Mouse (Mus musculus): Measurements from ENCODE around the gene Lysmd4. TPM values are rescaled to one million over a fixed set of nuclear protein-coding genes. Genes with fewer than 3 reads are reported as not detected.

Lysmd4 gene
- polyA plus RNA-seq, 1 experiment from 2014 or later: 17.5 TPM

DNA sequence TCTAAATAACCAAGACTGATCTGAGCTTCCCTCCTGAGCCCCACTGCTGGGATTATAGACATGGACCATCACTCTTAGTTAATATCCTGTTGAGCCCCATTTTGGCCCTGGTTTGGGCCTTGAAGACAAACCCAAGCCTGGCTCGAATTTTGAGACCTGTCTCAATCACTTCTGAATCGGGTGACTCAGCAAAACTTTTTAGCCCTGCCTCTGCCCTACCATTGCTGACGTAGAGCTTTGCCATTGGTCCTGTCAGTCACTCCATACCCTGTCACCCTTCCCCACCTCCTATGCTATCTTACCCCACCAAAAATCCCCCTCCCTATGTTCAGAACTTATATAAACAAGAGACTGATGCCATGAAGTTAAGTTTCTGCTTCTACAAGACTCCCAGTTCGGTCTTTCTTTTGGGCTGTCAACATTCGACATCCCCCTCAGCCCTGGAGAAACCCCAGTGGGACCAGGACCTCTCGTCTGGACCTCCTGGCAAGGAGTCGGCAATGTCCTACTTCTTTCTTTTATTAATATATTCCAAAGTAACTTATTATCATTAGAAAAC, 119.8 kb downstream of the Lysmd4 start:
- Histone ChIP-seq H3K4me3 (replicated peaks) (no peak overlapping the region), H3K4me2 (no peak overlapping the region), H3K36me3 (peaks cover 3% of the 10 kb centered on the region; the same call in 1 of the 2 replicates), H3K27me3 (no peaks in the 10 kb centered on the region), H3K9ac (replicated peaks) (no peak overlapping the region), H3K9me3 (peaks cover 3% of the 10 kb centered on the region; the same call in 1 of the 2 replicates), H3K27ac (no peak overlapping the region), H3K4me1 (replicated peaks) (no peaks in the 10 kb centered on the region)
- ATAC-seq (ENCODE audit: insufficient number of reproducible peaks, insufficient read depth, low FRiP score, low TSS enrichment, low read depth): no peak
- 88% methylated on average over 7 of the region's 7 CpGs for WGBS

DNA sequence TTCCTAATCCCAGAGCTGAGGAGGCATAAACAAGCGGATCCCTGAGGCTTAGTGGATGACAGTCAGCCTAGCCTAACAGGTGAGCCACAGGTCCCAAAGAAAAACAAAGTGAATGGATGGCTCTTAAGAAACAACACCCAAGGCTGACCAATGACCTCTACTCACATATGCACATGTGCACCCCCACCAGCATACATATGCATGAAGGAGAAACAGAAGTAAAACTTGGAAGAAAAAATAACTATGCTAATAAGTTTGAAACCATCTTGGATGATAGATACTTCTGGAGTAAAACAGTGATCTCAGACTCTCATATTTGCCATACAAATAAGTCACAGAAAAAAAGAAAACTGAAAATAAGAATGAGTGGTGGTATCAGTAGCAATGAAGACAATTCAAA, 122.1 kb downstream of the Lysmd4 start:
- Histone ChIP-seq H3K9ac (replicated peaks) (no peak overlapping the region), H3K9me3 (no peaks in the 10 kb centered on the region), H3K4me2 (no peak overlapping the region), H3K4me1 (replicated peaks) (no peaks in the 10 kb centered on the region), H3K36me3 (peaks cover 3% of the 10 kb centered on the region; the same call in 1 of the 2 replicates), H3K27me3 (no peaks in the 10 kb centered on the region), H3K27ac (no peak overlapping the region), H3K4me3 (replicated peaks) (no peak overlapping the region)
- no peak for ATAC-seq (ENCODE audit: insufficient number of reproducible peaks, insufficient read depth, low FRiP score, low TSS enrichment, low read depth)
- 79% methylated on average over 1 of the region's 1 CpGs for WGBS

DNA sequence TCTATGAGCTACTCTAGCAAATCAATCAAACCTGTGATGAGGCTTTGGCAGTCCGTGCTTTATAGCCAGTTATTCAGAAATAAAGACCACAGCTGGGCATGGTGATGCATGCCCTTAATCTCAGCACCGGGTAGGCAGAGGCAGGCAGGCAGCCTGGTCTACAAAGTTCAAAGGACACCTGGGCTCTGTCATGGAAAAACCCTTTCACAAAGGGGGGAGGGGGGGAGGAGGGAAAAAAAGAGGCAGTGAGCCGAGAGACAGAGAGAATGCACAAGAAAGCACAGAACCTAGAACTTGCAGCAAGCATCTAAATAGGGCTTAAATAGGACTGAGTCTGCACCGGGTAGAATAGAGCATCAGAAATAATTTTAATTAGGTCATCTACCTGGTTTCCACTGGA, 130.6 kb downstream of the Lysmd4 start:
- peaks cover 10% of the 10 kb centered on the region for H3K9me3 ChIP-seq
- no peaks in the 10 kb centered on the region for H3K4me1 ChIP-seq (replicated peaks)
- H3K27me3 ChIP-seq: no peaks in the 10 kb centered on the region
- H3K27ac ChIP-seq: no peak overlapping the region
- ATAC-seq (ENCODE audit: insufficient number of reproducible peaks, insufficient read depth, low FRiP score, low TSS enrichment, low read depth): no peak
- H3K4me2 ChIP-seq: no peak overlapping the region
- 77% methylated on average over 4 of the region's 4 CpGs for WGBS
- no peak overlapping the region for H3K4me3 ChIP-seq (replicated peaks)
- no peak overlapping the region for H3K9ac ChIP-seq (replicated peaks)
- H3K36me3 ChIP-seq: peaks cover 7% of the 10 kb centered on the region

DNA sequence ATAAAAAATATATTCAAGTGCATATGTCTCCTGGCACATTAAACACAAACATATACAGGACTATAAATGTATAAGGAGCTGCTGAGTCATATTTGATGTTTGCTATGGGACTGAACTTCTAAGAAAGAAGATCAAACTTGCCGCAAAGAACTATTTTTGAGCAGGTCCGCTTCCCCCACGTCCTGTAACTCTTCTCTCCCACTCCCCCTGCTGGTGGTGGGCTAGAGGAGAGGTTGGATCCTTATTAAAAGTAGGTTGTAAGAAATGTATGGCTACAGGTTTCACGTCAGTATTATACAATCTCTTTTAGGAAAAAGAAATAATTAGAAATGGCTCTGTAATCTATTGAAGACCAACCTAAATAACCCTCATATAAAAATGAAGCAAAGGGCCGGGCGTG, 131.3 kb downstream of the Lysmd4 start:
- Histone ChIP-seq H3K4me3 (replicated peaks) (no peak overlapping the region), H3K4me2 (no peak overlapping the region), H3K27ac (no peak overlapping the region), H3K27me3 (no peaks in the 10 kb centered on the region), H3K4me1 (replicated peaks) (no peaks in the 10 kb centered on the region), H3K9ac (replicated peaks) (no peak overlapping the region), H3K36me3 (peaks cover 7% of the 10 kb centered on the region), H3K9me3 (peaks cover 10% of the 10 kb centered on the region)
- WGBS: 88% methylated on average over 6 of the region's 6 CpGs
- ATAC-seq (ENCODE audit: insufficient number of reproducible peaks, insufficient read depth, low FRiP score, low TSS enrichment, low read depth): no peak

DNA sequence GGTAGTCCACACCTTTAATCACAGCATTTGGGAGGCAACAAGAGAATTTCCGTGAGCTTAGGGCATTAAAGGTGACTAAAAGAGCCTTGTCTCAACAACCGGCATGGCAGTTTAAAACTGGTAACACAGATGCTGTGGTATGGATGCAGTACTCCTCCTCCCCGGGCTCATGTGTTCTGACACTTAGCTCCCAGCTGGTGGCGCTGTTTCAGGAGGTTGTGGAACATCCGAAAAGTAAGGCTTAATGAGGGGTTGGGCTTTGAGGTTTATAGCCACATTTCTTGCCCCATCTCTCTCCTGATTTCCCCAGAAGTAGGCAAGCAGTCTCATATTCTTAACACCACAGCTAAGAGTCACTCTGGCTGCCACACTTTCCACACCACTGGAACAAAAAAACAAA, 133.5 kb downstream of the Lysmd4 start:
- Histone ChIP-seq H3K27ac (no peak overlapping the region), H3K36me3 (peaks cover 7% of the 10 kb centered on the region), H3K9me3 (peaks cover 10% of the 10 kb centered on the region), H3K4me2 (no peak overlapping the region), H3K4me3 (replicated peaks) (no peak overlapping the region), H3K9ac (replicated peaks) (no peak overlapping the region), H3K27me3 (no peaks in the 10 kb centered on the region), H3K4me1 (replicated peaks) (0 out of 2 replicates have a peak, but pooled peaks cover 2% of the 10 kb centered on the region)
- WGBS: 92% methylated on average over 5 of the region's 5 CpGs
- ATAC-seq (ENCODE audit: insufficient number of reproducible peaks, insufficient read depth, low FRiP score, low TSS enrichment, low read depth): no peak

Other genes with a start within 250 kb of the Lysmd4 start
- gene Mef2a, start 150.3 kb downstream of the Lysmd4 start, polyA plus RNA-seq (2016; fragmentation: Nextera tagmentation; extraction: Ambion mirVana): 30.3 and 32.0 TPM in 2 replicates